Mouse (Mus musculus): Measurements from ENCODE around the gene Cnr2. TPM values are rescaled to one million over a fixed set of nuclear protein-coding genes. Genes with fewer than 3 reads are reported as not detected.

Cnr2 gene
- total RNA-seq (2021) (under 1 TPM; 0.23 to 0.59 TPM), polyA plus RNA-seq (2012; rRNA removed) (0.64 and 0.88 TPM in 2 replicates)
- long read RNA-seq, partial matches to known transcripts: 0 of 1 reads
- long read RNA-seq, other reads (novel, unspliced or antisense): 0 of 1 reads

- 48% methylated on average over 8 of the region's 8 CpGs for WGBS
- H3K9ac ChIP-seq (ENCODE audit: low read depth, low read length): no peak within 1 kb of the TSS
- intact Hi-C loops (cut with DNase I): loop anchor here (10.0 kb wide), 1 partner anchor 260 kb away; no protein-coding TSS in a partner anchor
These were observed at the start of gene Cnr2 for GRCm38 (mm10) chr4:135895071-135895571. Cnr2 (plus strand) TSS chr4:135895394.

GRCm38 (mm10) chr4:135847581-135847980 is 47.6 kb upstream of the Cnr2 start:
- H3K27ac ChIP-seq: peak overlapping the region; percentile 5; the same call in 1 of the 2 replicates
- H3K36me3 ChIP-seq (ENCODE audit: control insufficient read depth, insufficient read depth, low read length): no peaks in the 10 kb centered on the region
- intact Hi-C loops (cut with DNase I): no loop called here
- no peaks in the 10 kb centered on the region for H3K27me3 ChIP-seq (ENCODE audit: control insufficient read depth, insufficient read depth, low read length)
- no peak overlapping the region for H3K9ac ChIP-seq (ENCODE audit: low read depth, low read length)
- H3K4me3 ChIP-seq: no peak overlapping the region
- H3K4me1 ChIP-seq (ENCODE audit: control insufficient read depth, insufficient read depth, low read length): no peaks in the 10 kb centered on the region; the same call in 1 of the 2 replicates
- peak; percentile 51; the same call in 1 of the 2 replicates for TF ChIP-seq EP300 (IDR thresholded peaks at IDR 0.05; ENCODE audit: insufficient read depth, low read depth, low read length)
- no peak for TF ChIP-seq CTCF (IDR thresholded peaks at IDR 0.05)
- no peak for TF ChIP-seq POLR2A (IDR thresholded peaks at IDR 0.05; ENCODE audit: insufficient read depth, low read depth, low read length)
- WGBS: 23% methylated on average over 5 of the region's 5 CpGs
- H3K79me2 ChIP-seq (replicated peaks; ENCODE audit: control insufficient read depth, insufficient read depth, low read length): no peaks in the 10 kb centered on the region
- DNase-seq: peak; percentile 48 to 61

More at GRCm38 (mm10) chr4:135895071-135895571, at the start of gene Cnr2:
- H3K27ac ChIP-seq: no peak within 1 kb of the TSS
- H3K4me3 ChIP-seq: no peak within 1 kb of the TSS
- peaks cover 4% of the 10 kb centered on the region for H3K4me1 ChIP-seq (ENCODE audit: control insufficient read depth, insufficient read depth, low read length)
- no peaks in the 10 kb centered on the region for H3K36me3 ChIP-seq (ENCODE audit: control insufficient read depth, insufficient read depth, low read length)
- TF ChIP-seq POLR2A (IDR thresholded peaks at IDR 0.05; ENCODE audit: insufficient read depth, low read depth, low read length) (no peak), EP300 (IDR thresholded peaks at IDR 0.05; ENCODE audit: insufficient read depth, low read depth, low read length) (no peak), CTCF (IDR thresholded peaks at IDR 0.05) (no peak)
- peak in 1 of 2 experiments; percentile 50 for DNase-seq
- no peaks in the 10 kb centered on the region for H3K79me2 ChIP-seq (replicated peaks; ENCODE audit: control insufficient read depth, insufficient read depth, low read length)
- H3K27me3 ChIP-seq (ENCODE audit: control insufficient read depth, insufficient read depth, low read length): no peaks in the 10 kb centered on the region

- Histone ChIP-seq H3K9ac (ENCODE audit: low read depth, low read length) (no peak overlapping the region), H3K27ac (no peak overlapping the region), H3K4me3 (no peak overlapping the region), H3K27me3 (ENCODE audit: control insufficient read depth, insufficient read depth, low read length) (no peaks in the 10 kb centered on the region), H3K4me1 (ENCODE audit: control insufficient read depth, insufficient read depth, low read length) (peaks cover 3% of the 10 kb centered on the region), H3K79me2 (replicated peaks; ENCODE audit: control insufficient read depth, insufficient read depth, low read length) (no peaks in the 10 kb centered on the region), H3K36me3 (ENCODE audit: control insufficient read depth, insufficient read depth, low read length) (no peaks in the 10 kb centered on the region)
- intact Hi-C loops (cut with DNase I): loop anchor here (10.0 kb wide), 1 partner anchor 496 kb away; the partner anchor contains the start of gene Srrm1
- 34% methylated on average over 13 of the region's 13 CpGs for WGBS
- no peak for DNase-seq
- no peak for TF ChIP-seq POLR2A (IDR thresholded peaks at IDR 0.05; ENCODE audit: insufficient read depth, low read depth, low read length)
- TF ChIP-seq EP300 (IDR thresholded peaks at IDR 0.05; ENCODE audit: insufficient read depth, low read depth, low read length): no peak
- TF ChIP-seq CTCF (IDR thresholded peaks at IDR 0.05): no peak
These were observed 44.6 kb upstream of the Cnr2 start for GRCm38 (mm10) chr4:135850411-135851095.

- no peak overlapping the region for H3K4me3 ChIP-seq
- H3K27ac ChIP-seq: no peak overlapping the region
- H3K36me3 ChIP-seq (ENCODE audit: control insufficient read depth, insufficient read depth, low read length): no peaks in the 10 kb centered on the region
- 86% methylated on average over 9 of the region's 9 CpGs for WGBS
- H3K79me2 ChIP-seq (replicated peaks; ENCODE audit: control insufficient read depth, insufficient read depth, low read length): no peaks in the 10 kb centered on the region
- intact Hi-C loops (cut with DNase I): loop anchor here (10.0 kb wide), 1 partner anchor 497 kb away; the partner anchor contains the start of gene Srrm1
- no peak overlapping the region for H3K9ac ChIP-seq (ENCODE audit: low read depth, low read length)
- H3K4me1 ChIP-seq (ENCODE audit: control insufficient read depth, insufficient read depth, low read length): peaks cover 3% of the 10 kb centered on the region
- TF ChIP-seq EP300 (IDR thresholded peaks at IDR 0.05; ENCODE audit: insufficient read depth, low read depth, low read length): no peak
- no peak for TF ChIP-seq CTCF (IDR thresholded peaks at IDR 0.05)
- no peak for TF ChIP-seq POLR2A (IDR thresholded peaks at IDR 0.05; ENCODE audit: insufficient read depth, low read depth, low read length)
- DNase-seq: no peak
- no peaks in the 10 kb centered on the region for H3K27me3 ChIP-seq (ENCODE audit: control insufficient read depth, insufficient read depth, low read length)
These were observed 43.3 kb upstream of the Cnr2 start for GRCm38 (mm10) chr4:135851942-135852341.

GRCm38 (mm10) chr4:135853987-135854546 is 41.1 kb upstream of the Cnr2 start:
- no peak overlapping the region for H3K4me3 ChIP-seq
- intact Hi-C loops (cut with DNase I): loop anchor here (10.0 kb wide), 1 partner anchor 499 kb away; the partner anchor contains the start of gene Srrm1
- TF ChIP-seq EP300 (IDR thresholded peaks at IDR 0.05; ENCODE audit: insufficient read depth, low read depth, low read length): no peak
- no peak for TF ChIP-seq POLR2A (IDR thresholded peaks at IDR 0.05; ENCODE audit: insufficient read depth, low read depth, low read length)
- TF ChIP-seq CTCF (IDR thresholded peaks at IDR 0.05): no peak
- H3K4me1 ChIP-seq (ENCODE audit: control insufficient read depth, insufficient read depth, low read length): peaks cover 6% of the 10 kb centered on the region
- no peak for DNase-seq
- H3K9ac ChIP-seq (ENCODE audit: low read depth, low read length): no peak overlapping the region
- no peaks in the 10 kb centered on the region for H3K27me3 ChIP-seq (ENCODE audit: control insufficient read depth, insufficient read depth, low read length)
- 92% methylated on average over 14 of the region's 14 CpGs for WGBS
- no peak overlapping the region for H3K27ac ChIP-seq
- H3K36me3 ChIP-seq (ENCODE audit: control insufficient read depth, insufficient read depth, low read length): peaks cover 15% of the 10 kb centered on the region
- H3K79me2 ChIP-seq (replicated peaks; ENCODE audit: control insufficient read depth, insufficient read depth, low read length): no peaks in the 10 kb centered on the region; the same call in 1 of the 2 replicates
